Mouse (Mus musculus): Measurements from ENCODE around the gene Osbp. TPM values are rescaled to one million over a fixed set of nuclear protein-coding genes. Genes with fewer than 3 reads are reported as not detected.
A peak's percentile ranks its signal among the peaks of the same experiment; 100 is the strongest.
"Not testable (repeated sequence)": the region's sequence is repeated elsewhere in the genome, so short reads cannot be mapped to it uniquely, and the experiment has no call there.

Osbp gene
- 7.1 and 10.6 TPM in 2 replicates for total RNA-seq (2015; ENCODE audit: low replicate concordance)
- 12.7 and 14.8 TPM in 2 replicates for total RNA-seq (2017; ENCODE audit: low replicate concordance)

DNA sequence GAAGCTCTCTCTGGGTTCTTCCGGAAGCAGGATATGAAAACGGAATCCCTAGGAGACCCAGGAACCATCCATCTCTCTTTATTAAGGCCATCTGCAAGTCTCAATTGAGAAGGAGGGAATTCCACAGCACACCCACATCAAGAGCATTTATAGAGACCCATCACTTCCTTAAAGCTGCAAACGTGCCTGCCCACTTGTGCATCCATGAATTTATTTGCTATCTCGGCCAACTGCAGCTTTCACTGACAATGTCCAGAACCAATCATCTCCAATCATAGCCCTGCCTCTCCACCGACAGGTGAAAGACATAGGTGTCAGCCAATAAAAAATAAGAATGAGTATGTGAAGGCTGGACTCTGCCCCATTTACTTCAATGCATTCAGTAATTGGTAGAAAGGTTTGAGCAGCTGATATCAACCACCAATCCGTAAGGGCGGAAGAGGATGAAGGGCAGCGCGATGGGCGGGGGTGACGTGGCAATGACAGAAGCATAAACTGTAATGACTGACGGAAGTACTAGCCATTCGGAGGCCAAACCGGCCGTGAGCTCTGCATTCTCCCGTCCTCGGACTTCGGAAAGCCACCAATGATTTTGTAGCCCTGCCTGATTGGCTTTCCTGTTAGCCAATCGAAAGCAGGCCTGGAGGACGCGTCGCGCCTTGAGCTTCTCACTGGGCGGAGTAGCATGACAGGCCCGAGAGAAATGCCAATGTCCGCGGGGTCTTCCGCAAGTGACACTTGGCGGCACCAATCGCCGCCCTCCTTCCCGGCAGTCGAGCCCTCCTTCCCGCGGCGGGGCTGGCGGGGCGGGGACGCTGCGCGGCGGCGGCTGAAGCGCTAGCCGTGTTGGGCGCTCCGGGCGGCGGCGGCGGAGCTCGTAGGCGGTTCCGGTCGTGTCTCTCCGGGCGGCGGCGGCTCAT, at the start of gene Osbp:
Gene Osbp, plus strand, starts transcription at position 919 of the 920 bp plus-strand sequence.
- peak; percentile 94 for ATAC-seq (replicated peaks; ENCODE audit: low FRiP score, poor library complexity, severe bottlenecking)

DNA sequence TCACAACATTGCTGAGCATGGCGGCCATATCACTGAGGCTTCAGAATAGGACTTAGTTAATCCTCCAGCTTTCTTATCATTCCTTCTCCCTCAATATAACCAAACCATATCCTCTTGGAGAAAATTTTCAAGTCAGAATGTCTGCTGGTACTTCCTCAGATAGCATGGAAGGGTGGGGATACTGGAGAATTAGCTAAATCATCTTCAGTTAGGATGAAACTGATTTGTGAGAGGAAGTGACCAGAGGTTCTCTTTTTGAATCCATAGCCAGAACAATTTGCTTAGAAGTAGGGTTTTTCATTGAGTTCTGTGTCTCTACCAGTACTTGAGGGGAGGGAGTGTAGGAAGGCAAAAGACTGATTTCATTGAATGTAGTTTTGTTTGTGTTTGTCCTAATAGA, 43.7 kb upstream of the Osbp start:
- no peak for ATAC-seq (replicated peaks; ENCODE audit: low FRiP score, poor library complexity, severe bottlenecking)

DNA sequence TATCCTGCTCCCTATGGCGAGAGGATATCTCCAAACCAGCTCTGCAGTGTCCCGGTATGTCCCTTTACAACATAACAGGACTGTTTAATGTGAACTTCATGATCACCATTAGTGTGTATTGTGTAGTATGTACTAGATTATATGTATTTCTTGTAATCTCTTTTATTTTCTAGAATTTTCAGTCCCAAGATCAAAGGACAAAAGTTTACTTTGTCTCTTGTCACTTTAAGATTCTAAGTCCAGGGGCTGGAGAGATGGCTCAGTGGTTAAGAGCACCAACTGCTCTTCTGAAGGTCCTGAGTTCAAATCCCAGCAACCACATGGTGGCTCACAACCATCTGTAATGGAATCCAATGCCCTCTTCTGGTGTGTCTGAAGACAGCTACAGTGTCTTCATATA, 43.2 kb upstream of the Osbp start:
- ATAC-seq (replicated peaks; ENCODE audit: low FRiP score, poor library complexity, severe bottlenecking), result not testable (repeated sequence)

DNA sequence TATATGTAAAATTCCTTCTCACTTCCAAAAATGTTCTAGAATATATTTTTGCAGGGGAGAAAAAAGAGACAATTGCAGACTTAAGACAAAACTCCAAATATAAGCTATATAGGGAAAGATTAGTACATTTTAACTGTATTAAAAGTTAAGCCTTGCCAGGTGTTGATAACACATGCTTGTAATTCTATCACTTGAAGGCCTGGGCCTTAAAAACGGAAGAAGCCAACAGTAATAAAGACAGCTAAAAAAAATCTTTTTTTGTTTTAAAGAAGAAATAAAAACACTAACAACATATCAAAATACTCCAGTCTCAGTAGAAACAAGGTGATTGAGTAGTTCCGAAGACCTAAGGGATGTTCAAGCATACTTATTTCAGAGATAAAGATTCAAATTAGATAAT, 39.4 kb upstream of the Osbp start:
- no peak for ATAC-seq (replicated peaks; ENCODE audit: low FRiP score, poor library complexity, severe bottlenecking)

DNA sequence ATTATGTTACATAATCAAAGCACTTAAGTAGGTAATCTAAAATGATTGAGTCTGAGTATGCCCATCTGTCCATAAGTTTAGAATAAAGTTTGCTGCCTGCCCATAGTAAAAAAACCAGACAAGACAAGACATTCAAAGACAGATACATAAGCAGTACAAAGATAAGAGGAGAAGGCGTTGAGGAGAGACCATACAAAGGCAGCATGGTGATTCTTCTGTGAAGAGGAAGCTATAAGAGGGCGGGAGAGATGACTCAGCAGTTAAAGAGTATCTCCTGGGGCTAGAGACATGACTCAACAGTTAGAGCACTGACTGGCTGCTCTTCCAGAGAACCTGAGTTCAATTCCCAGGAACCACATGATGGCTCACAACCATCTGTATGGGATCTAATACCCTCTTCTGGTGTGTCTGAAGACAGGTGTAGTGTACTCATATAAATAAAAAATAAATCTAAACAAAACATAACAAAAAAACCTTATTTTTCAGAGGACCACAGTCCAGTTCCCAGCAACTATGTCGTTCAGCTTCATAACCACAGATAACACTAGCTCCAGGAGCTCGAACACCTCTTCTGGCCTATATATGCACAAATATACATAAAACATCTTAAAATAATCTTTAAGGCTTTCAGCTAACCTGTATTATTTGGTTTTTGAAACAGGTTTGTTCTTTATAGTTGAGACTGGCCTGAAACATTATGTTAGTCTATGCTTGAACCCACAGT, 37.6 kb upstream of the Osbp start:
- peak; percentile 93 for ATAC-seq (replicated peaks; ENCODE audit: low FRiP score, poor library complexity, severe bottlenecking)

DNA sequence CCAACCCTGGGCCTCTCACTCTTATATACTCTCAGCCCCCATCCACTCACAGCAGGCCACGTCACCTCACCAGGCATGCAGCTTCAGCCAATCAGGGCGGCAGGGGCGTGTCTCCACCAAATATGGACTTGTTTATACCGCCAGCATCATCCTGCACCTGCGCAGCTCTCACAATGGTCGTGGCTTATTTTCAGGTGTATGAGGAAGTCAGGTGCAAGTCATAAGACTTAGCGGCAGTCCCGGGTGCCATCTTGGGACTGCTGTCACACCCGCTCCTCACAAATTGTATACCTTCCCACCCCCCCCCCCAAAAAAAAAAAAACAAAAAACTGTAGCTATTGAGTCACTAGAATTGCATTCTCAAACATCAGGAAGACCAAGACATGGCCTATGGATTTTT, 19.3 kb upstream of the Osbp start:
- not testable (repeated sequence) for ATAC-seq (replicated peaks; ENCODE audit: low FRiP score, poor library complexity, severe bottlenecking)

DNA sequence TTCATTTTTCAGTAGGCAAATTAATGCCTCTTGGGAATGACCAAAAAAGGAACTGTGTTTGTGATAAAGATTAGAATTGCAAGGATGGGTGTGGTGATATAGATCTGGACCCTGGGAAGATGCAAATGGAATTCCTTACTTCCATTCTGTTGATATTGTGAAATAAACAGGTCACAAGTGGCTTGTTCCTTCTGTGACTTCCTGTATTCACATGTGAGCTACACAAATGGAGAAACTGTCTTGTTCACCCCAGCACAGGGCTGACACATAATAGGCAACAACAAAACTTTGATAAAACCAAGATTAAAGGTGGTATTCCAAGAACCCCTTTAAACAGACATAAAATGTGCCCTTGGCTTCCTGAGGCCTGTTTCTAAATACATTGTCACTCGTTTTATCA, 15.9 kb upstream of the Osbp start:
- no peak for ATAC-seq (replicated peaks; ENCODE audit: low FRiP score, poor library complexity, severe bottlenecking)

DNA sequence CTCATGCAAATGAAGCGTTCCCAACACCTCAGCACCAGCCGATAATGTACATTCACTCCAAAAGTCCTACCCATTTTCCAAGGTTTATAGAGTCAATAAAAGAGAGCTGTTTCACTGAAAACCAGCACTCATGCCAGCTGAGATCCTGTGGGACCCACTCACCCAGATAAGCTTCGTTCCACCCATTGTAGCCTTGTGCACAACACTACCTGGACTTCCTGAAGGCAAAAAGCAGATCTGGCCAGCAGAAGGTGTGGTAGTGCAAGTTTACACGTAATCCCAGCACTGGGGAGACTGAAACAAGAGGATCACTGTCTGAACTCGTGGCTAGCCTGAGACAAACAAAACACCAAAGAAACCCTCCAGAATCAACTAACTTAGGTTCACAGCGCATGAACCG, 15.0 kb upstream of the Osbp start:
- no peak for ATAC-seq (replicated peaks; ENCODE audit: low FRiP score, poor library complexity, severe bottlenecking)

DNA sequence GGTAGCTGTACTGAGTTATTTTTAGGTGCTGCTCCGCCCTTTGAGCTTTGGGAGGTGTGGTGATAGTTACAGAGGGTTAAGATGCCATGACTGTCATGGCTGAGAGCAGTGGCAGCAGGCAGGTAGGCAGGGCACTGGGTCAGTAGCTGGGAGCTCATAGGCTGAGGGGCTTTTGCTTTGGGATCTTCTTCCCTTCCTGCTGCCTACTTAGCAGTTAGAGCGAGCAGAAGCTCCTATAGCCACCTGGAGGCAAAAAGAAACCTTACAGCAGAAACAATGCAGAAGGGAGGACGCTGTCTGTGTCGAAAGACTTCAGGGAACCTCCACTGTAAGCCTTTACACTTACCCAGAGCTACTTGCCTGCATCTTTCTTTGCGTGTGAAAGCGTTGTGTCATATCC, 11.5 kb upstream of the Osbp start:
- no peak; the same call in 1 of the 2 replicates for ATAC-seq (replicated peaks; ENCODE audit: low FRiP score, poor library complexity, severe bottlenecking)

DNA sequence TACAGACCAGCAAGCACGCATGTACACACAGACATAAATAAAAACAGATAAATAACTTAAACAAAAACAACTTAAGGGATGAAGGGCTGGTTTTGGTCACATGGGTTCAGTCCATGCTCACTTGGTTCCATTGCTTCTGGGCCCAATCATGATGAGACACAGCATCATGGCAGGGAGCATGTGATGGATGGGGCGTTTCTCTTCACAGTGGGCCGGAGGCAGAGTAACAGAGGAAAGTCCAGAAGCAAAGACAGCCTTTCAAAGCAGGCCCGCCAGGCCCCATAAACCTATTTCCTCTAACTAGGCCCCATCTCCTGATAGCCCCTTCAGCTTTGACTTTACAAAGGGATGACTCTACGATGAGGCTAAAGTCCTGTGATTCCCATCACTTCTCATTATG, 9.1 kb upstream of the Osbp start:
- no peak for ATAC-seq (replicated peaks; ENCODE audit: low FRiP score, poor library complexity, severe bottlenecking)

DNA sequence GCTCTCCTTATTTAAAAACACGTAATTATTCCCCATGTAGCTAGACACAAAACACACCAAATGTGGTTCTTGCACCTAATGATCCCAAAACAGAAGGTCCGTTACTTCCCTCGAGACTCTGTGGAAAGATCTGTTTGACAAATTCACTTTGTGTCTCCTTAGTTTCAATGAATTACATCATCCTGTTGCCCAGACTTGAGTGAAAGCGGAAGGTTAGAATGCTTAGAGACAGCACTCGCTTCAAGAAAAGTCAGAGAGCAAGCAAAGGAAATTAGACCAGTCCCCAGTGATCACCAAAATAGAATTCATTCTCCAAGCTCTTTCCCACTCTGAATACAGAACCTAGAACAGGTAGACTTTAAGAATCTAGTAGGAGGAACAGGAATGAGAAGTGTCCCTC, 8.3 kb upstream of the Osbp start:
- no peak for ATAC-seq (replicated peaks; ENCODE audit: low FRiP score, poor library complexity, severe bottlenecking)

DNA sequence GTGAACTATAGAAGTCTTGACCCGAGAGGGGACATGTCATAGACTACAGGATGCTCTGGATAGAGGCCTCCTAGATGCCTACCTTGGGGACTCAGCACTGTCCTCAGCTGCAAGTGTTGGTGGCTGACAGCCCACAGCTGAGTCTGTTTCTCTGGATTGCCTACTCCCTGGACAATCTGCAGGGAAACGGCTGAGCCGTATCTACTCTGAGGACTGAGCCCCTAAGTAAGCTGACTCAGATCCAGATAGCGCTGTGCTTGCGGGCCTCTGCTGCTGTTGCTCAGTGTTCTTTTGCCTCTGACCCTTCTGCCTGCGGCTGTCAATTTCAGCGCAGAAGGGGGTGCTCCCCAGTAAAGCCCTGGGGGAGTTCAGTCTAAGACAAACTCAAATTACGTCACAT, 7.9 kb upstream of the Osbp start:
- no peak for ATAC-seq (replicated peaks; ENCODE audit: low FRiP score, poor library complexity, severe bottlenecking)

DNA sequence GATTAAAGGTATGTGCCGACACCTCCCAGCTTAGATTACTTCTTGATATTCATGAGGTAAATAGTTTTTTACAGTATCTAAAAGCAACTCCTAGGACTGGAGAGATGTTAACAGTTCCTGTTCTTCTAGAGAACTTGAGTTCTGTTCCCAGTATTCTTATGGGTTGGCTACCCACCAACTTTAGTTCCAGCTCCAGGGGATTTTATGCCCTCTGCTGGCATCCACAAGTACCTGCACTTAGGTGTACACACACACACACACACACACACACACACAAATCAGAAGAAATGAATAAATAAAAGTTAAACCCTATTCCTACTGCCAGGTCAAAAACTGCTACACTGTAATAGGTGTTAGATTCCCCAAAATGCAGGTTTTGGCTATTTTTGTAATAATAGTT, 1.5 kb upstream of the Osbp start:
- ATAC-seq (replicated peaks; ENCODE audit: low FRiP score, poor library complexity, severe bottlenecking), result no peak

DNA sequence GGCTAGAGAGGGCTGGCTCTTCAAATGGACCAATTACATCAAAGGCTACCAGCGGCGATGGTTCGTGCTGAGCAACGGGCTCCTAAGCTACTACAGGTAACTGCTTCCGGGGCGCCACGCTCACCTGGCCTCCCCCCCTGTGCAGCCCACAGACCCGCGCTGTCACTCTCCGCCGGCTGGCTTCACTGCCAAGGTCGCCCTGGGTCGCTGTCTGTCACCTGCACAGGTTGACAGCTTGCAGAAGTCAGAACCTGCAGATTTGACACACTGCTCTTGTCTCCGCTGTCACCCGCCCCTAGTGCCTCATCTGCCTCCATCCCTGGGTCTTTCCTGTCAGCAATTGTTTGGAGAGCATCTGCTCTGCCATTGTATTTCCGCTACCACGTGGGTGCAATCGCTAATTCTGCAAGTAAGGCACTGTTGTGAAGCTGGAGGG, 478 bp downstream of the Osbp start:
- no peak for ATAC-seq (replicated peaks; ENCODE audit: low FRiP score, poor library complexity, severe bottlenecking)

DNA sequence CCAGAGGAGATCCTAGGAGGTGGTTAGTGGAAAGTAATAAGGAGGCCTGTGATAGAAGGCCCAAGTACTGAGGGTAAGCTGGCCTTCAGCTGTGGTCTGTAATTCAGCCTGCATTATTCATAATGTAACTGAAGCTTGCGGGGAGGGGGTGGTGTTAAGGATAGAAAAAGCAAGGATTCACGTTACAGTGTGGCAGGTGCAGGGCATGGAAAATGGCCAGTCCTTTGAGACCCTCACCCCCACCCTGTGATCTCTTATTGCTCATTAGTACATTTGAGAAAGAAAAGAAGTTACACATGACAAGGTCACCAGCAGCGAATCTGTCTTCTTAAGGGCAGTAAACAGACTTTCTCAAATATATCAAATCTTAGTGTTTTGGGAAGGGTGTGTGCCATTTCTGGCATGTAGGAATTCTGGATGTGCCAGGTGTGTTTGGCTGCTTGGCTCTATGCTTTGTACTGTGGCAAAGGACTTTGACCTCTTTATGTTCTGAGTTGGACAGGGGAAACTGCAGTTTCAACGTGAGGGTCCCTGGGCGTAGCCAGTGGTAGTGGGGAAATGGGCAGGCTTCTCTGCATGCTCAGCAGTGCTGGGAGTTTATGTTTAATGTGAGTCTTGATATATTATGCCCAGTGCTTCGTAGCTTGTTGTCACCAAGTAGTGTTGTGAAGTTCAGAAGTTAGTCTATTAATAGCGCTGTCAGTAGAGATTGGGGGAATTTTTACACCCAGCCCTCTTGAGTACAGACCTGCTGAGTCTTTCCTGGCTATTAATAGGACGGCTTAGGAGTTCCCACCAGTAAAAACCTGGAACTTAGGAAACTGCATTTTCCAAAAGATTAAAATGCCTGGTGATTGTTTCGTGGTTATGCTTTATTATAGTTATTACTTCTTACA, 3.7 kb downstream of the Osbp start:
- ATAC-seq (replicated peaks; ENCODE audit: low FRiP score, poor library complexity, severe bottlenecking), result no peak

DNA sequence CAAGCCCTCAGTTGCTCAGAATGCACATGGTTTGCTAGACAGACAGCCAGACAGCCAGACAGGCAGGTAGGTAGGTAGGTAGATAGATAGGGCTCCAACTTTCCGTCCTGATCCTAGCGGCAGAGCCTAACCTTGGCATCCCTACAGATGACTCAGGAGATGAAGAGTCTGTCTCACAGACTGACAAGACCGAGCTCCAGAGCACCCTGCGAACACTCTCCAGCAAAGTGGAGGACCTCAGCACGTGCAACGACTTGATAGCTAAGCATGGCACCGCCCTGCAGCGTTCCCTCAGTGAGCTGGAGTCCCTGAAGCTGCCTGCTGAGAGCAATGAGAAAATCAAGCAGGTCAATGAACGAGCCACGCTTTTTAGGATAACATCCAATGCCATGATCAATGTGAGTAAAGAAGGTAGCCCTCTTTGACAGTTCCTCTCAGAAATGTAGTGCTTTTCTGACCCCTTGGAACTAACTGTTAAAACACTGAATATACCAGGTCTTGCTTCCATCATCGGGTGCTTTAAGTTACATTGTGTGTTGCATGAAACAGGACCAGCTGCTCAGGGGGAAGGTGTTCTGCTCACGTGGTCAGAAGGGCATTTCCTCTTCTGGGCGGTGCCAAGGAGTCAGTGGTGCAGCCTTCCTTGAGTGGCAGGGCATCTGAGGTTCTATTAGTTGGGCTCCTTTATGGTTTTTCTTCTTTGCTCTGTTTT, 7.9 kb downstream of the Osbp start:
- peak; percentile 85 for ATAC-seq (replicated peaks; ENCODE audit: low FRiP score, poor library complexity, severe bottlenecking)

DNA sequence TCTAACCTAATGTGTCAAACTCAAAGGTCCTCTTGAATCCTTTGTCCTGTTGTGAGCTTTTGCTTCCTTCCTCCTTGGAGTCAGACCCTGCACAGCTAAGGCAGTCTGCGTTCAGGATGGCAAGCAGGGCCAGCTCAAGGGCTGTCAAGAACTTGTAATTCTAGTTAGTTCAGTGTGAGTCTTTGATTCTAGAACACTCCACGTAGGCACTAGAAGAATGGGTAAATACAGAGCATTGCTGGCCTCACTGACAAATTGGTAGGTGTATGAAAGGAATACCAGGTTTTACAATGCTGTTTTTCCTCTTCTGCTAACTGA, 8.4 kb downstream of the Osbp start:
- no peak for ATAC-seq (replicated peaks; ENCODE audit: low FRiP score, poor library complexity, severe bottlenecking)

DNA sequence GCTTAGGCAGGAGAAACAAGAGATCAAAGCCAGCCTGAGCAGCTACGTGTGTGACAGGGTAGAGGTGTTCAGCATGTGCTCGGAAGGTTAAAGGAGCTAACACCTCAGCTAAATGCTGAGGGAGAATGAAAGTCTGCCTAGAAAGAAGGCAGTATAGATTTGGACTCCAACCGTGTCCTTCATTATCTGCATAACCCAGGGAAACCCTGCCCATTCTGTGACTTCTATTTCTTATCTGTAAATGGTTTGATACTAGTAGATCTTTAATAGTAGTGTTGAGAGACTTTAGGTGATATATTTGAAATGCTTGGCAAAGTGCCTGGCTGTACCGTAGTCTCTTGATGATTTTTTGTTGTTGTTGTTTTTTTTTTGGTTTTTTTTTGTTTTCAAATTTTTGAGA, 9.9 kb downstream of the Osbp start:
- ATAC-seq (replicated peaks; ENCODE audit: low FRiP score, poor library complexity, severe bottlenecking), result no peak

DNA sequence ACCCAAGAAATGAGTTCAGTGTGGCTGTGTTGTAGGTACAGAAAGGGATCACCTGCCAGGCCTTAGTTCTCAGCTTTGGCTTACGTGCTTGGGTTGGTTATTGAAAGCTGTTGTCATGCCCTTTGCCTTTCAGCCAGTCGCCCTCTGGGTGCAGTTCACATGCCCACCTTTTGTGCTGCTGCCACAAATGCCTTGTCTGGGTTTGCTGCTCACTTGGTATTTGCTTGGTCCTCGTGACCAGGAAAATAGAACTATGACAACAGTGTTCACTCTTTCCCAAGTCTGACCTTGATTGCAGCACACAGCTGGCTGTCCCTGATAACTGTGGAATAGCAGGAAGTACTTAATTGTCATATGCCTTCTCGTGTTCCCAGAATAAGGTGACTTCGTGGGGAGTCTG, 11.6 kb downstream of the Osbp start:
- ATAC-seq (replicated peaks; ENCODE audit: low FRiP score, poor library complexity, severe bottlenecking), result no peak

DNA sequence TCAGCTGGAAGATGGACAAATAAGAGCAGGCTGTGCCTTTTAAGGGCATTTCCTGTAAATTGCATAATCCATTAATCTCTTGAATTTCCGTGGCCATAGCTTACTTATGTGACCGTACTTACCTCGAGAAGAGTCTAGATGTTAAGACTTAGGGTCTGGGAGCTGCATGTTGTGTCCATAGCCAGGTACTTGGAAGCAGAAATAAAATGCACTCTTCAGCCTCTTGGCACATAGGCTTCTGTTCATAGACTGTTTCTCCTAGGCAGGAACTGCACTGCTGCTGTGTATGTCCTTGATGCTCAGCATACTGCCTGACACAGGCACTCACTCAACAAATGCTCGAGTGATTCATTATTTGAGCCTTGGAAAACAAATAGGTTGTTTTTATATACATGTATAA, 14.7 kb downstream of the Osbp start:
- no peak for ATAC-seq (replicated peaks; ENCODE audit: low FRiP score, poor library complexity, severe bottlenecking)

Measured in erythroblast, adult 5-6 weeks (primary cell).